In the genomic region with DNA sequence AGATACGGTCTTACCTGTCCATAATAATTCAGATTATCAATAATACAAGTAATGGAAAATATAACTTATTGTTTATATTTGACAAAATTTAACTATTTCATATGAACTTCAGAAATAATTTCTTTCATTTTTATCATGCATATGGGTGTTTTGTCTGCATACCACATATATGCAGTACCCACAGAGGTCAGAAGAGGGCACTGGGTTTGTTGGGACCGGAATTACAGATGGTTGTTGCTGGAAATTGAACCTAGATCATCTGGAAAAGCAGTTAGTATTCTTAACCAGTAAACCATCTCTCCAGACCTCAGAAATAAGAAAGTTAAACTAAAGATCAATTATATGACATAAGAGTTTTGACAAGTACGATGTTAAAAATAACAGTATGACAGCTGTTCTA, we compare ENCODE assay signal across 9 mouse cellular contexts.
A peak's percentile ranks its signal among the peaks of the same experiment; 100 is the strongest.
DNase-seq lines count a peak whose midpoint lies in the region; ATAC-seq and TF ChIP-seq lines count a peak whose summit lies in the region.
"Had no signal": no experiment of that assay in that cellular context is flagged by ENCODE, and none has a peak within 500 bp of the region (broad histone marks: within the 10 kb centered on the region; RNA-seq: fewer than 3 reads in every experiment).

No protein-coding gene starts in this region.

- H3K27ac ChIP-seq in hindbrain, embryonic 11.5 days (ENCODE audit: low read depth, low read length) = no peak overlapping the region
- H3K27ac ChIP-seq in hindbrain, embryonic 10.5 days = no peak overlapping the region
- no peak overlapping the region for H3K27ac ChIP-seq in cerebellum, adult 2 months (ENCODE audit: insufficient read depth, low read length)
- no peak overlapping the region for H3K27ac ChIP-seq in forebrain, embryonic 13.5 days
- H3K27ac ChIP-seq in forebrain, embryonic 11.5 days (ENCODE audit: low read depth, low read length) = no peak overlapping the region
- H3K27ac ChIP-seq: hindbrain, embryonic 15.5 days had no signal

- no peak overlapping the region for H3K9ac ChIP-seq in hindbrain, embryonic 11.5 days (ENCODE audit: low read depth, low read length)
- H3K9ac ChIP-seq in forebrain, embryonic 13.5 days = no peak overlapping the region
- H3K9ac ChIP-seq in forebrain, embryonic 11.5 days (ENCODE audit: low read length) = no peak overlapping the region
- H3K9ac ChIP-seq: hindbrain, embryonic 15.5 days had no signal

- H3K9me3 ChIP-seq in hindbrain, embryonic 11.5 days (ENCODE audit: control insufficient read depth, low read length) = no peaks in the 10 kb centered on the region
- no peaks in the 10 kb centered on the region for H3K9me3 ChIP-seq in hindbrain, embryonic 10.5 days
- no peaks in the 10 kb centered on the region for H3K9me3 ChIP-seq in forebrain, embryonic 13.5 days (replicated peaks)
- H3K9me3 ChIP-seq in forebrain, embryonic 11.5 days (ENCODE audit: control insufficient read depth, low read length) = no peaks in the 10 kb centered on the region
- H3K9me3 ChIP-seq: hindbrain, embryonic 15.5 days had no signal

- H3K4me2 ChIP-seq in hindbrain, embryonic 11.5 days (replicated peaks; ENCODE audit: low read depth, low read length) = no peak overlapping the region
- no peak overlapping the region for H3K4me2 ChIP-seq in forebrain, embryonic 13.5 days
- no peak overlapping the region for H3K4me2 ChIP-seq in forebrain, embryonic 11.5 days (ENCODE audit: low read depth, low read length, severe bottlenecking)
- H3K4me2 ChIP-seq: hindbrain, embryonic 15.5 days had no signal

- no peak for ATAC-seq in hindbrain, embryonic 11.5 days (ENCODE audit: low FRiP score)
- ATAC-seq in forebrain, embryonic 13.5 days = no peak
- no peak for ATAC-seq in forebrain, embryonic 11.5 days (replicated peaks; ENCODE audit: low FRiP score)

- H3K4me1 ChIP-seq in hindbrain, embryonic 11.5 days (replicated peaks; ENCODE audit: control insufficient read depth, insufficient read depth, low read length) = no peaks in the 10 kb centered on the region
- no peaks in the 10 kb centered on the region for H3K4me1 ChIP-seq in hindbrain, embryonic 10.5 days (replicated peaks)
- no peaks in the 10 kb centered on the region for H3K4me1 ChIP-seq in cerebellum, adult 2 months (ENCODE audit: control insufficient read depth, insufficient read depth, low read length)
- H3K4me1 ChIP-seq in forebrain, embryonic 13.5 days = no peaks in the 10 kb centered on the region
- H3K4me1 ChIP-seq in forebrain, embryonic 11.5 days (replicated peaks; ENCODE audit: control insufficient read depth, insufficient read depth, low read length) = no peaks in the 10 kb centered on the region
- H3K4me1 ChIP-seq: hindbrain, embryonic 15.5 days had no signal

- H3K4me3 ChIP-seq in hindbrain, embryonic 11.5 days (ENCODE audit: low read depth, low read length) = no peak overlapping the region
- H3K4me3 ChIP-seq in hindbrain, embryonic 10.5 days = no peak overlapping the region
- no peak overlapping the region for H3K4me3 ChIP-seq in cerebellum, adult 2 months (replicated peaks; ENCODE audit: insufficient read depth, low read depth, low read length)
- H3K4me3 ChIP-seq in forebrain, embryonic 13.5 days = no peak overlapping the region
- no peak overlapping the region for H3K4me3 ChIP-seq in forebrain, embryonic 11.5 days (ENCODE audit: low read depth, low read length)
- H3K4me3 ChIP-seq: hindbrain, embryonic 15.5 days had no signal

- no peaks in the 10 kb centered on the region for H3K27me3 ChIP-seq in hindbrain, embryonic 11.5 days (ENCODE audit: control insufficient read depth, insufficient read depth, low read length)
- no peaks in the 10 kb centered on the region for H3K27me3 ChIP-seq in hindbrain, embryonic 10.5 days (ENCODE audit: insufficient read depth, poor library complexity, severe bottlenecking)
- H3K27me3 ChIP-seq in cerebellum, adult 2 months (ENCODE audit: control insufficient read depth, insufficient read depth, low read length) = no peaks in the 10 kb centered on the region
- no peaks in the 10 kb centered on the region for H3K27me3 ChIP-seq in forebrain, embryonic 13.5 days
- H3K27me3 ChIP-seq in forebrain, embryonic 11.5 days (ENCODE audit: control insufficient read depth, insufficient read depth, low read length) = no peaks in the 10 kb centered on the region
- H3K27me3 ChIP-seq: hindbrain, embryonic 15.5 days had no signal

- 66% methylated on average over 3 of the region's 3 CpGs for WGBS in hindbrain, embryonic 11.5 days
- 67% methylated on average over 3 of the region's 3 CpGs for WGBS in hindbrain, embryonic 10.5 days
- 68% methylated on average over 3 of the region's 3 CpGs for WGBS in cerebellum, adult 2 months
- WGBS in forebrain, embryonic 13.5 days = 70% methylated on average over 3 of the region's 3 CpGs
- WGBS in forebrain, embryonic 11.5 days = 75% methylated on average over 3 of the region's 3 CpGs

- H3K36me3 ChIP-seq in hindbrain, embryonic 11.5 days (ENCODE audit: control insufficient read depth, insufficient read depth, low read length) = no peaks in the 10 kb centered on the region
- H3K36me3 ChIP-seq in hindbrain, embryonic 10.5 days = no peaks in the 10 kb centered on the region
- H3K36me3 ChIP-seq in forebrain, embryonic 13.5 days (ENCODE audit: poor library complexity, severe bottlenecking) = peaks cover 16% of the 10 kb centered on the region; the same call in 1 of the 2 replicates
- no peaks in the 10 kb centered on the region for H3K36me3 ChIP-seq in forebrain, embryonic 11.5 days (ENCODE audit: control insufficient read depth, insufficient read depth, low read length)

- peak; percentile 14; the same call in 1 of the 2 replicates for TF ChIP-seq CTCF in cerebellum, adult 2 months (IDR thresholded peaks at IDR 0.05; ENCODE audit: borderline replicate concordance, insufficient read depth, low read depth, low read length)

- TF ChIP-seq POLR2A in cerebellum, adult 2 months (IDR thresholded peaks at IDR 0.05; ENCODE audit: borderline replicate concordance, insufficient read depth, low read length) = no peak

- peak; percentile 41 for DNase-seq in hindbrain, embryonic 11.5 days (ENCODE audit: low spot score)
- no peak for DNase-seq in hindbrain, embryonic 10.5 days (ENCODE audit: low spot score)
- DNase-seq in ovary, postnatal 14 days (ENCODE audit: low spot score) = peak; percentile 2
- DNase-seq in ovary, adult 18-20 months (ENCODE audit: low spot score) = no peak
- peak in 1 of 2 experiments; percentile 22 for DNase-seq in cerebellum, adult 2 months
- DNase-seq in mesoderm, embryonic 11.5 days (ENCODE audit: low read depth, low spot score) = peak; percentile 41
- no peak for DNase-seq in forebrain, embryonic 11.5 days (ENCODE audit: low spot score)

Comparison
In these comparisons a context has a peak if more than half of its experiments do, and no peak if none do; other contexts are left out.
1. DNase-seq: peak in hindbrain, embryonic 11.5 days (single experiment), ovary, postnatal 14 days (single experiment) and mesoderm, embryonic 11.5 days (single experiment); none in hindbrain, embryonic 10.5 days (single experiment), ovary, adult 18-20 months (single experiment) and forebrain, embryonic 11.5 days (single experiment).